5 mouse cellular contexts compared by ENCODE assay signal in the genomic region with DNA sequence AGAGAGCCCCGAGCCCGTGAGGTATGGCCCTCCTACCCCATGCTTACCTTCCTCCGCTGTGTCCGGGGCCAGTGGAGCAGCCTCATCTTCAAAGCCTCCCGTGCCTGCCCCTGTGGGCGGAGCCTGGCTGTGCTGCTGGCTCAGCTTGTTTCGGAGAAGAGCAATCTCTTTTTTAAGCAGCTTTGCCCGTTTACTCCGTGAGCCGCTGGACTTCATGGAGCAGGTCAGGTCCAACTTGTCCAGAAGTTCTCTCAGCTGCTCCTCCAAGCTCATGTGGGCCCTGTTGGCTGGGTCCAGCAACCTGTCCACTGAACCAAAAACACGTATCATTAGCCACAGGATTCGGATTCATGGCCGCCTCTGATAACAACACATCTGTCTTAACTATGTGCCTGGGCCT. TPM values are rescaled to one million over a fixed set of nuclear protein-coding genes. Genes with fewer than 3 reads are reported as not detected.
A peak's percentile ranks its signal among the peaks of the same experiment; 100 is the strongest.
DNase-seq lines count a peak whose midpoint lies in the region; TF ChIP-seq lines count a peak whose summit lies in the region.
"Not testable (repeated sequence)": the region's sequence is repeated elsewhere in the genome, so short reads cannot be mapped to it uniquely, and the experiment has no call there.

No protein-coding gene starts in this region.

- not testable (repeated sequence) for H3K4me1 ChIP-seq in ES-Bruce4 (ENCODE audit: control insufficient read depth, insufficient read depth, low read length); kidney, adult 2 months (ENCODE audit: control insufficient read depth, insufficient read depth, low read length)

- TF ChIP-seq CTCF in ES-Bruce4 (IDR thresholded peaks at IDR 0.05; ENCODE audit: low read depth, low read length); kidney, adult 2 months (conservative IDR thresholded peaks at IDR 0.05; ENCODE audit: insufficient read depth, insufficient read length, low read depth, low read length): not testable (repeated sequence)

- peak overlapping the region; percentile 100 for H3K27ac ChIP-seq in ES-Bruce4 (ENCODE audit: insufficient read depth, low read length)
- not testable (repeated sequence) for H3K27ac ChIP-seq in kidney, adult 2 months (ENCODE audit: insufficient read depth, low read depth, low read length)

- H3K27me3 ChIP-seq in ES-Bruce4 (ENCODE audit: control insufficient read depth, insufficient read depth, low read length, poor library complexity, severe bottlenecking); kidney, adult 2 months (replicated peaks; ENCODE audit: control insufficient read depth, insufficient read depth, low read length): not testable (repeated sequence)

- DNase-seq in ZHBTc4 (ENCODE audit: low read depth, low spot score): peak; percentile 41
- DNase-seq in heart, adult 11 months: peak; percentile 83
- DNase-seq in kidney, adult 2 months: peak; percentile 47
- DNase-seq in kidney, postnatal 36 days: peak; percentile 23 to 27

- peaks cover 41% of the 10 kb centered on the region for H3K36me3 ChIP-seq in ES-Bruce4 (ENCODE audit: control insufficient read depth, insufficient read depth, low read length, poor library complexity, severe bottlenecking)
- peaks cover 10% of the 10 kb centered on the region for H3K36me3 ChIP-seq in kidney, adult 2 months (ENCODE audit: control insufficient read depth, insufficient read depth, low read length)

- TF ChIP-seq POLR2A in ES-Bruce4 (IDR thresholded peaks at IDR 0.05; ENCODE audit: insufficient read depth, low read length): peak; percentile 23
- not testable (repeated sequence) for TF ChIP-seq POLR2A in kidney, adult 2 months (IDR thresholded peaks at IDR 0.05; ENCODE audit: low read depth, low read length)

- peak overlapping the region; percentile 77 for H3K4me3 ChIP-seq in ES-Bruce4 (ENCODE audit: low read depth, low read length)
- not testable (repeated sequence) for H3K4me3 ChIP-seq in kidney, adult 2 months (ENCODE audit: insufficient read depth, low read depth, low read length)

- peak overlapping the region; percentile 84 for H3K9ac ChIP-seq in ES-Bruce4 (ENCODE audit: low read depth, poor library complexity, severe bottlenecking)

- not testable (repeated sequence) for H3K9me3 ChIP-seq in ES-Bruce4 (replicated peaks; ENCODE audit: control insufficient read depth, insufficient read depth, low read length, poor library complexity, severe bottlenecking)

- TF ChIP-seq EP300 in ES-Bruce4 (IDR thresholded peaks at IDR 0.05; ENCODE audit: insufficient read depth, low read depth, low read length): not testable (repeated sequence)

- 53% methylated on average over 13 of the region's 13 CpGs for WGBS in kidney, adult 2 months

RNA-seq across cellular contexts. Expression of a gene that starts 27.0 kb away (rescaled TPM):
- polyA plus RNA-seq in ES-Bruce4 (2011; ENCODE audit: insufficient read depth, insufficient read length, low read depth, missing spikeins): 85.9 and 86.2 TPM in 2 replicates
- polyA plus RNA-seq in kidney, adult 2 months (2012; rRNA removed): 11.0 and 11.6 TPM in 2 replicates

RNA-seq across cellular contexts. Expression of a gene that starts 44.5 kb away (rescaled TPM):
- 36.9 and 44.5 TPM in 2 replicates for polyA plus RNA-seq in ES-Bruce4 (2011; ENCODE audit: insufficient read depth, insufficient read length, low read depth, missing spikeins)
- 5.2 and 5.6 TPM in 2 replicates for polyA plus RNA-seq in kidney, adult 2 months (2012; rRNA removed)

Comparison
In these comparisons a context has a peak if more than half of its experiments do, and no peak if none do; other contexts are left out.
1. DNase-seq: peak in every context shown above with its lines; median percentile 83 in heart, adult 11 months; 47 in kidney, adult 2 months; 41 in ZHBTc4; 25 in kidney, postnatal 36 days.